Mouse (Mus musculus) embryonic stem cell, embryonic (primary cell): ENCODE results near the gene Espl1.

Experiments used
- CTCF ChIA-PET, 4 experiments: fragments of 300-600 bp in 2 of 4; fragments of 350-600 bp in 2 of 4; sonication (Branson Sonifier 250); formaldehyde crosslinking; loops; one replicate each; lab custom pipeline; 2022; ENCODE audit warnings: inconsistent platforms in 2 of 4; lab: Charles Lee
- POLR2A ChIA-PET, 4 experiments: fragments of 300-600 bp in 2 of 4; fragments of 350-600 bp in 2 of 4; sonication (Branson Sonifier 250); formaldehyde crosslinking; loops; one replicate each; lab custom pipeline; 2022; ENCODE audit warnings: antibody characterized with exemption in 4 of 4, inconsistent platforms in 1 of 4; lab: Charles Lee

Gene Espl1

DNA sequence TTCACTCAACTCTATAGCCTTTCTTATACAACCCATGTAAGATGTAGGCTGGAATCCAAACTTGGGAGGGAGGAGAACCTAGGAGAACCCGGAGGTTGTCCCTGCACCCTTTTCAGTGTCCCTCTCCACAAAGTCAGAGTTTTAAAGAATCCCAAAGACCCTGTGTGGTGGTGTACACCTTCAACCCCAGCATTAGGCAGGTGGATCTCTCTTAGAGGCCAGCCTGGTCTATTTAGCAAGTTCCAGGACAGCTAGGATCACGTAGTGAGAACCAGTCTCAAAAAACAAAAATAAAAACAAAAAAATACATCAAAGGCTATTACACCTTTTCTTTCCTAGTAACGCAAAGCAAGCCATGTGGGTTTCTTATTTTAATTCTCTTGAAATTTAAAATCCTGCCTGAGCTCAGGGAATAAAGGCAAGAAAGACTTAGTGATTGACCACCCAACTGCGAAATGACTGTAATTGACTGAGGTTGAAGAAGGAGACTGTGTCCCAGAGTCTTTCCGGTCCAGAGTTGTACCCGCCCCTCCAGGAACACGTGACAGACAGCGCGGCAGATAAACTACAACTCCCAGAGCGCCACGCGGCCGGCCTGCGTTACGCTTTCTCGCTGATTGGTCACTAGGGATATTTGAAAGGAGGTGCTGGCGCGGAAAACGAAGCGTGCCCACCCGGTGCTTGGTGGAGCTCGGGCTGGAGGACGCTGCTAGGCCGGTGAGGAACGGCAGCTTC lies at the start of gene Espl1:
Gene Espl1, plus strand, starts transcription at position 634 of the 735 bp plus-strand sequence.
- ChIA-PET CTCF (interaction anchor here in 2 of 4 experiments (0.6 to 1.2 kb wide), 4 partner anchors 13 to 188 kb away, joined by 3 read pairs; no protein-coding TSS in a partner anchor), POLR2A (interaction anchor here in 3 of 4 experiments (0.5 to 4.6 kb wide), 47 partner anchors 8 to 427 kb away, joined by 3 to 15 read pairs (median 4); partner anchors contain the start of genes Mfsd5 (in 2 of the 3), Spryd3 (in 2 of the 3), Tarbp2 (in 2 of the 3) and Aaas (in 1 of the 3))

DNA sequence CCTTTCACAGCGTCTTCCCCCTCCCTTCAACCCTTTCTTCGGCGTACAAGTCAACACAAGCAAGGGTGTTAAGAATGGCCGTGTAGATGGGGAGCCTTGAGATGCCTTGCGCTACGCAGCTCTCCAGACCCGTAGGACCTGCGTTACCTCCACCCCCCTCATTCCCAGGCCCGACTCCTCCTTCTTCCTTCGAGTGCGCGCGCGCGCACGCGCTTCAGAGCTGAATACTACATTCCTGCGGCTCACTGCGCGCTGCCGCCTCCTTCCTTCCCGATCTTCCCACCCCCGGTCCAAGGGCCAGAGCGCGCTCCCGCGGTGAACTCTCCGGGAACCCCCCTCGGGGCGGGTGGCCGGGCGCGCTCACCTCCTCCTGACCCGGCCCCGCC lies 49.2 kb upstream of the Espl1 start:
- ChIA-PET POLR2A (interaction anchor here (0.6 to 5.3 kb wide), 100 partner anchors 8 to 1026 kb away, joined by 3 to 41 read pairs (median 5); partner anchors contain the start of genes Rarg (in 3 of the 4), Tarbp2 (in 3 of the 4), Csad (in 2 of the 4) and Eif4b (in 2 of the 4)), CTCF (interaction anchor here in 3 of 4 experiments (0.6 to 4.1 kb wide), 37 partner anchors 8 to 1201 kb away, joined by 3 to 24 read pairs (median 4); partner anchors contain the start of genes Mfsd5 (in 1 of the 3), Spryd3 (in 1 of the 3) and Tarbp2 (in 1 of the 3))

DNA sequence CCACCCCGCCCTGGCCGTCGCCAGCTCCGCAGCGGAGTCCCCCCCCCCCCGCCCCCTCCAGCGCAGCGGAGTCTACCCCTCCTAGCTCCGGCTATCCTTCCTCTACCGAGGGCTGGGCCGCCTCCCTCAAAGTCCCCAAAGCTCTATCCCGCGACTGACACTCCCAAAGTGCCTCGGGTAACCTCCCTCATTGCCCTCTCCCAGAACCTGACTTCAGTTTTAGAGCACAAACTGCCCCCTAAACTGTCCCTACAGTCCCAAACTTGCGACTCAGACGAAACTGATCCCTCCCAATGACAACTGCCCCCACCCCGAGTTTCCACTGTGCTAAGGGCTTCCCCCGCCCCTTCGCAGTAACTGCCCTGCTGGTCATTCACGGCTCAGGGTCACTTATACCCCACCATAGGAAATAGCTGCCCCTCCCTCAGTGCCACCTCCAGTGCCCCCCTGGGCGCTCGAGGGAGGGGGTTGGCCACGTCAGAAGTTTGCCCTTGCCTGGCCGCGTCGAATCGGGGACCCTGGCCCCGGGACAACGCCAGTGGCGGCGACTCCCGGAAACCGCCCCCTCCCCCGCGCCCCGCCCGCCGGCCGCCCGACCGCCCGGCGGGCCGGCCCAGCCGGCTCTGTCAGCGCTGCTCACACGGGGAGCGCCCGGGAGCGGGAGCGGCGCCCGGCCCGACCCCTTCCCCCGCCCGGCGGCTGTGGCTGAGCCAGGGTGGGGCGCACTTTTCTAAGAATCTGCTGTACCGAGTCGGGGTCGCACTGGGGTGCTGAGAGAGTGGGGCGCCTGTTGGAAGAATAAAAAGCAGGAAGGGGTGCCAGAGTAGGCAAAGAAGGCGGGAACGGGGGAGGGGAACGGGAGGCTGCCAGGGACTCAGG lies 48.6 kb upstream of the Espl1 start:
- CTCF ChIA-PET = interaction anchor here in 3 of 4 experiments (0.6 to 4.1 kb wide), 32 partner anchors 8 to 1819 kb away, joined by 3 to 24 read pairs (median 4); partner anchors contain the start of genes Mfsd5 (in 1 of the 3), Spryd3 (in 1 of the 3) and Tarbp2 (in 1 of the 3)
- POLR2A ChIA-PET = interaction anchor here (0.6 to 5.3 kb wide), 76 partner anchors 8 to 1025 kb away, joined by 3 to 41 read pairs (median 5); partner anchors contain the start of genes Rarg (in 3 of the 4), Tarbp2 (in 3 of the 4), Csad (in 2 of the 4) and Eif4b (in 2 of the 4)

DNA sequence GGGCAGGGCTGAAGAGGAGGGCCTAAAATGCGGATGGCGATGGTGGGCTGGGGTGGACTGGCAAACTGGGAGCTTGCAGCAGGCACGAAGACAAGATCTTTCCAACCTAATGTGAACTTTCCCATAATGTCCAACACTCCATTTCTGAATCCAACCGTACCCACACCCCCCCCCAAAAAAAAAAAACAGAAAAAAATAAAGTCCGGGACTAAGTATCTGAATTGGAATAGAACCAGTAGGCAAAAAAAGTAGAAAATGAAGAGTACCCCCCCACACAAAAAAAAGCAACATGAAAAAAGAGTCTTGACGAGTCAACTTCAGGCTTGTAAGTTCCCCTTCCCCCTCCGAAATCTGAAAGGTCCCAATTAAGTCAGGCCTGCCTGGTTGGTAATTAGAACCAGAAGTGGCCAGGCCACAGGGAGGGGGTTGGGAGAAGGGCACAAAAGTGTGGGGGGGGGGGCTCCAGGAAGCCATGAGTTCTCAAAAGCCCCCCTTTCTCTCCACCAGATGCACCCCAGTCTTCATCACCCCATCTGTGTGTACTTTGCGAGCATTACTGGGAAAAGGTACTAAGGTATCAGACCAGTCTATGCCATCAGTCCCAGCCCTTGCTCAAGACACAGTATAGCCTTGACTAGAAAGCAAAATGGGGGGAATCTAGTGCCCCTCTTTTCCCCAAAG lies 47.8 kb upstream of the Espl1 start:
- CTCF ChIA-PET = interaction anchor here (0.5 to 3.0 kb wide), 10 partner anchors 8 to 1820 kb away, joined by 3 to 17 read pairs (median 4); partner anchors contain the start of gene Gpr84 (in 1 of the 4)
- POLR2A ChIA-PET = interaction anchor here (0.7 to 3.5 kb wide), 16 partner anchors 8 to 991 kb away, joined by 3 to 40 read pairs (median 8); partner anchors contain the start of genes Gm9918 (in 1 of the 4), Rarg (in 1 of the 4) and Sp1 (in 1 of the 4)

DNA sequence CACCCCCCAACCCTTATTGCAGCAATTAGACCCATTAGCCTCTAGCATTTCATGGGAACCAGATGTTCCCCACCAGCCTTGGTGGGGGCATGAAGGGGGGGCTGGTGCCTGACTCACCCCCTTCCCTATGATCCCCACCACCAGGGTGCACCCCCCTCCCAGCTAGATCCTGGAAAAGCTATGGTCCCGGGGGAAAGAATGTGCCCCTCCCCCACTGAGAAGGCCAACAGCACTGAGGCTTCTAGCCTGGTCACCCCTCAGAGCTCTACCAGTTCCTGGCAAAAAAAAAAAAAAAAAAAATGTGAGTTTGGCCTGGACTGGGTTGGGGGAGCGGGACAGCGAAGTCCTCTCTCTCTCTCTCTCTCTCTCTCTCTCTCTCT lies 47.3 kb upstream of the Espl1 start:
- POLR2A ChIA-PET = interaction anchor here (0.6 to 3.4 kb wide), 27 partner anchors 8 to 1134 kb away, joined by 3 to 18 read pairs (median 5); partner anchors contain the start of genes Sp1 (in 2 of the 4), Csad (in 1 of the 4), Gm9918 (in 1 of the 4) and Pfdn5 (in 1 of the 4)
- CTCF ChIA-PET = interaction anchor here (0.6 to 3.0 kb wide), 9 partner anchors 9 to 922 kb away, joined by 3 to 17 read pairs (median 5); no protein-coding TSS in a partner anchor

DNA sequence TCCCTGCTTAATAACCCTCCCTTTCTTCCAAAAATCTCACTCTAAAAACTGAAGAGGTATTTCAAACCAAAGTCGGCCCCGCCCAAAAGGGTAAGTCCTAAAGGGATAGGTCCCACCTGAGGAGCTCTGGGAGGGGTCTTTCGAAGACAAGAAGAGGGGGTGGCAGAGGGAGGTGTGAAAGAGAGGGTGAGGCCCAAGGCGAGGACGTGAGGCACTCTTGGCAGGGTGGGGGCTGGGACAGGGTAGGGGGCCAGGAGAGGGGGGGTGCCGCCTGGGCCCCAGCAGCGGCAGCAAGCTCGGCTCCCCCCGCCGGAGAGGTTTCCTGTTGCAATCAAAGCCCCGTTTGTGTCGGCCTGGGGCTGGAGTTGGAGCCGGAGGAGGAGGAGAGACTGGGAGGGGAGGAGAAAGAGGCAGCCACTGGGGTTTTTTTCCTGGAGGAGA lies 46.8 kb upstream of the Espl1 start:
- POLR2A ChIA-PET = interaction anchor here (0.6 to 3.4 kb wide), 35 partner anchors 7 to 1134 kb away, joined by 3 to 18 read pairs (median 4); partner anchors contain the start of genes Sp1 (in 2 of the 4), Csad (in 1 of the 4), Espl1 (in 1 of the 4) and Gm9918 (in 1 of the 4)
- CTCF ChIA-PET = interaction anchor here in 3 of 4 experiments (0.6 to 3.0 kb wide), 5 partner anchors 9 to 132 kb away, joined by 3 to 17 read pairs (median 7); no protein-coding TSS in a partner anchor

DNA sequence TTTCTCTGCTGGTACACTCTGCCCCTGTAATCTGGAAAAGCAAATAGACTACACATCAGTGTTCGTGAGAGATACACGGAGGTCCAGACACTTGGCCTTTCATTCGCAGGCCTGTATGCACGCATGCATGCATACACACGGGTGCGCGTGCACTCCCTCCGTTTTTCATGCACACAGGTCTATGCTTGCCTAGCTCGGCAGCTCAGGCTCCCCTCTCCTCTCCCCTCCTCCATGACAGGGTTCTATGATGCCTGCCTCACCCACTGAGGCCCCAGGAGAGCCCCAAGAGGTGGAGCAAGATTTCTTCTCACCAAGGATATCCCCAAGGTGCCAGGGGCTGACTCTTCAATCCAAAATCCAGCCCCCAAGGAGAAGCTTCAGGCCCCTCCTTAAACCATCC lies 46.1 kb upstream of the Espl1 start:
- CTCF ChIA-PET = interaction anchor here (0.7 to 3.0 kb wide), 6 partner anchors 10 to 131 kb away, joined by 3 to 17 read pairs (median 8); no protein-coding TSS in a partner anchor

DNA sequence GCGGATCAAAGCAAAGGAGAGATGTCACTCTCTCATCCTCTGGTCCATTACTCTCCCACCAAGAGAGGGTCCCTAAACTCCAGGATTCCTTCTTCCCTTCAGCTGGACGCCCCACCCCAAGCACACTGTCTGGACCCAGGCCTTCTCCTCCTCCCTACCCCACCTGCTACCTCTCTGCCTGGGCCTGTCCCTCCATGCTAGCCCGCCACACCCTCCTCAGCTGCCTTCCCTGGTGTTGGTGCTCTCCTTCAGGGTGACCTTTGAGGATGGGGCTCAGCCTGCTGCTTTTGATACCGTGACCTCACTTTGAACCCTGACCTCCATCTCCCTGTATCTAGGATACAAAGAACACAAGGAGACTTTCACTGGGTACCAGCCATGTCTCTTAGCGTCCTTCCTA lies 45.5 kb upstream of the Espl1 start:
- ChIA-PET POLR2A (interaction anchor here in 3 of 4 experiments (0.6 to 3.4 kb wide), 18 partner anchors 8 to 46 kb away, joined by 3 to 18 read pairs (median 4); partner anchors contain the start of genes Csad (in 2 of the 3), Espl1 (in 1 of the 3), Gm9918 (in 1 of the 3) and Mfsd5 (in 1 of the 3)), CTCF (interaction anchor here (0.5 to 3.0 kb wide), 6 partner anchors 11 to 103 kb away, joined by 3 to 17 read pairs (median 8); partner anchors contain the start of gene Pfdn5 (in 1 of the 4))

More for the DNA sequence above, 46.1 kb upstream of the Espl1 start:
- POLR2A ChIA-PET = interaction anchor here in 3 of 4 experiments (0.9 to 3.4 kb wide), 19 partner anchors 8 to 76 kb away, joined by 3 to 18 read pairs (median 4); partner anchors contain the start of genes Csad (in 1 of the 3), Espl1 (in 1 of the 3), Gm9918 (in 1 of the 3) and Mfsd5 (in 1 of the 3)

DNA sequence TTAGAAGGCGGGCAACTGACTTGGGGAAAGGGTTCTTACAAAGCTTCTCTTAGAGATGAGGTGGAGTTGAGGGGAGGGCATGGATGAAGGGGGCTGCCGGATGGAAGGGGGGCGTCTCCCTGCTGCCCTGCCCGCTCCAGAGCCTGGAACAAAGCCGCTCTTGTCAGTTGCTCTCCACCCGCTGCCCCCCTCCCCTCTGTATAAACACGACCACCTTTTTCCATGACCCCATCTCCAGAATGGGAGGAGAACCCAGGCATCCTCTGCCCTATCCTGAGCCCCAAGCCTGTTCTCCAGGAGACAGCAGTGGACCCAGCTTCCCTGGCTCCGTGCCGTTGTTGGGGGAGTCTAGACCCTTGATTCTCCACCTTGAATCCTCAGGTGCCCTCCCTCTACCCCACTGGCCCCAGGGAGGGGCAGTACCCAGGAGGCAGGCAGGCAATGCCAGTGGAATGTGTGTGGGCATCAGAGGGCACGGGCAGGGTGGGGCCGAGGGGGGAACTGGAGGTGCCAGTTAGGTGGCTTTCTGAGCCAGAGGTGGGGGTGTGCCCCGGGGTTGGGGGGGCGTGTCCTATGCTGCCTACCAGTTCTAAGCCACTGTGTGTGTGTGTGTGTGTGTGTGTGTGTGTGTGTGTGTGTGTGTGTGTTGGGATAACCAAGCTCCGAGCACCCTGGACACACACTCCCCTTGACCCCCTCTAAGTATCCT lies 40.4 kb upstream of the Espl1 start:
- POLR2A ChIA-PET = interaction anchor here (0.6 to 5.4 kb wide), 12 partner anchors 9 to 63 kb away, joined by 3 to 40 read pairs (median 3); no protein-coding TSS in a partner anchor
- CTCF ChIA-PET = interaction anchor here in 2 of 4 experiments (0.6 to 1.4 kb wide), 2 partner anchors 17 to 20 kb away, joined by 3 to 4 read pairs; no protein-coding TSS in a partner anchor

DNA sequence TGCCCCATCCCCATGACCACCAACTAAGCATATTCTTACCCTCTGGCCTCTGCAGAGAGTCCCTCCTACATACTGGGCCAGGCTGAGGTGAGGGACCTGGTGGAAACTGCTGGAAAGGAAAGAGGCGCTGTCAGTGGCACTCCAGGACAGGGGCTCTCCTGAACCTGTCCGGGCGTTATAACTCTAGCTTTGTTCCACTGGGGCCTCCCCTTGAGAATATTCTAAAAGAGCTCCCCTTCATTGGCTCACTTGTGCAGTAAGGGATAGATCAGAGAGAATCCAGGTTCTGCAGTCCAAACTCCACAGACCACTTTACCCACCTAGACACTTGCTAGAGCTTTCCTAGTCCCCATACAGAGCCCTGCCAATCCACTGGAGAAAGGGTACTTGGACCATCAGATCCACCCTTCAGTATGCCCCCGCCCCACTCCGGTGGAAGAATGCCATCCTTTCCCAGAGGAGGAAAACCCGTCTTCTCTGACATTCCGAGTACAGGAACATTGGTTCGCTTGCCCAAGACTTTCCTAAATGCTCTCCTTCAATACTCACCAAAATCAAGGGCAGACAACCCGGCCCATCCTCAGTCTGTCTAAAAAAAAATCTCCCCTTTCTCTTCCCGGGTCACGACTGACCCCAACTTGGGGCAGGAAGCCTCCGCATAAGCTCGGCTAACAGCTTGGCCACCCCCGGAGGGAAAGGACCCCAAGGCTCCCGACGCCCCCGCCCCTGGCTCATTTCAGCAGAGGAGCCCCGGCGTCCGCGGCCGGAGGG lies 39.5 kb upstream of the Espl1 start:
- POLR2A ChIA-PET = interaction anchor here (0.6 to 5.4 kb wide), 11 partner anchors 10 to 64 kb away, joined by 3 to 40 read pairs (median 3); no protein-coding TSS in a partner anchor

DNA sequence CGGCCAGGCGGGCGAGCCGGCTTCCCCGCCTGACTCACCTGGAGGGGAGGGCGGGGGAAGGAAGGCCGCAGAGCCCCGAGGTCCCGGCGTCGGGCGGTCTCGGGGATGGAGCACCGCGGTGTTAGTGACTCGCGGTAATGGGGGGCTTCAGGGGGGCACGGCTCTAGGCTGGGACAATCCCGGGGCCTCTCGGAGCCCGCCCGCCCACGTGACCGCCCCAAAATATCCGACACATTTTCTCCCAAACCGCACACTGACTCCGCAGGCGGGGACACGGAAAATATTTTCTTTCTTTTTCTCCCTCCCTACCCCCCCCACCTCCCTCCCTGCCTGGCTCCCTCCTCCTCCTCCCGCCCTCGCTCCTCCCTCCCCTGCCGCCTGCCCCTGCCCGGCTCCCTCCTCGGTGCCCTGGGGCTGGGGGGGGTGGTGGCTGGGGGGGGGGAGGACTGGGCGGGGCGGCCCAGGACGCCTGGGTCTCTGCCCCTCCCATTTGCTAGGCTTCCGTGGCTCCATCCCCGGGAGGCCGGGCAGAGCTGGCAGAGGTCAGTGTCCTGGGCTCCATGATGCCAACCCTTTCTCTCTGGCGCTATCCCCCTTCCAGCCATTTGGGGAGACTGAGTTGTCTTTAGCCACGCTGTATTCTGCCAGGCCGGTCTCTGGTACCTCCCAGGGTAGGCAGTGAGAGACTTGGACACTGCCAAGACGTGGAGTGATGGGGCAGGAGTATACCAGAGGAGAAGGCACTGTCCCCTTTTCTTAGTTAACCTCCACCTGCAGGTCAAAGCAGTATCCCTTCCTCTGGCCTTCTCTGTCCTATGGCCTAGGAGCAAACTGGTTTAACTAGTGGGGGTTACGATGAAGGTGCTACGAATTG lies 38.6 kb upstream of the Espl1 start, which contains the start of gene Rarg:
Gene Rarg, minus strand, starts transcription at position 316 of the 874 bp plus-strand sequence.
- POLR2A ChIA-PET = interaction anchor here in 3 of 4 experiments (0.7 to 5.4 kb wide), 10 partner anchors 8 to 22 kb away, joined by 3 to 40 read pairs (median 6); partner anchors contain the start of gene Gm9918 (in 1 of the 3)
- CTCF ChIA-PET = interaction anchor here in 1 of 4 experiments (1.1 to 1.6 kb wide), 2 partner anchors 17 to 150 kb away, joined by 3 to 8 read pairs; no protein-coding TSS in a partner anchor

More for the DNA sequence above, 39.5 kb upstream of the Espl1 start:
- CTCF ChIA-PET = interaction anchor here in 2 of 4 experiments (0.6 to 1.4 kb wide), 2 partner anchors 18 to 21 kb away, joined by 3 to 4 read pairs; no protein-coding TSS in a partner anchor

DNA sequence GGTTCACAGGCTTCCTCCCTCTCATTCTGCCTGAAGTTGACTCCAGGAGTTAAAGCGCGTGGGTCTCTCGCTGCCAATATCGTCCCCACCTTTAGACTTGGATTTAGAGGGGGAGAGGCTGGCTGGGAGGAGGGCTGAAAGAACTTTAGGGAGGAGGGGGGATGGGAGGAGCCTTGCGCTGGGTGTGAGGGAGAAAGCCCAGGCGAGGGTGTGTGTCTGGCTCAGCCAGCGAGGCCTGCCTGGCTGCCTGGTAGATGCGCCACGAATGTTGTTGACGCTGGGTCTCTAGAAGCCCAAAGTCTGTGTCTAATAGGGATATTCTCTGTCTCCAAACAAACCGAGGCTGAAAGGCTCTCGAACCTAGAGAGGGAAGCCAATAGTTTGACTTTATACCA lies 38.0 kb upstream of the Espl1 start:
- CTCF ChIA-PET = interaction anchor here in 3 of 4 experiments (0.6 to 1.6 kb wide), 9 partner anchors 11 to 150 kb away, joined by 3 to 9 read pairs (median 3); partner anchors contain the start of genes Soat2 (in 1 of the 3) and Spryd3 (in 1 of the 3)
- POLR2A ChIA-PET = interaction anchor here in 3 of 4 experiments (0.6 to 5.4 kb wide), 20 partner anchors 8 to 465 kb away, joined by 3 to 40 read pairs (median 3); partner anchors contain the start of genes Gm9918 (in 1 of the 3), Mfsd5 (in 1 of the 3) and Soat2 (in 1 of the 3)
